Mouse (Mus musculus): Measurements from ENCODE around the gene Neil1. TPM values are rescaled to one million over a fixed set of nuclear protein-coding genes. Genes with fewer than 3 reads are reported as not detected.

The Neil1 gene
- polyA plus RNA-seq, 1 experiment from 2014 or later, result 5.5 TPM

DNA sequence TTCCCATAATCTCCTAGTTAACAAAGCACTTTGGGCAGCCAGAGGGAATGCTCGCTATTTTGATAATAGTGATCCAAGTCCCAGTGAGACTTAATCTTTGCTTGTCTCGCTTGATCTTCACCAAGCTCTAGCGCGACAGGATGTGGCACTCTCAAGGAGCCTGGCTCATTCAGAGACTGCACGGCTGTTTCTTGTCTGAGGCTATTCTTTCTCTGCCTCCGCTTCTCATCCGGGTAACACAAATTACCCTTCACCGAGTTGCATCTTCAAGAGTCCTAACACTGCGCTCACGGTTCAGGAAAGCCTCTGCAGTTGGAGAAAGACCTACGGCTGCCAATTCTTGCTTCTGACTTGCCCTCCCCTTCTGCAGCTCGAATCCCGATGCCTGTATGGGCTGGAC, 9.4 kb upstream of the Neil1 start:
- Histone ChIP-seq H3K4me3 (ENCODE audit: low read depth, low read length) (peak overlapping the region; percentile 60), H3K36me3 (ENCODE audit: control insufficient read depth, insufficient read depth, low read length) (0 out of 2 replicates have a peak, but pooled peaks cover 3% of the 10 kb centered on the region), H3K27ac (ENCODE audit: low read depth, low read length) (no peak overlapping the region), H3K4me1 (ENCODE audit: control insufficient read depth, insufficient read depth, low read length) (peaks cover 6% of the 10 kb centered on the region; the same call in 1 of the 2 replicates), H3K9ac (ENCODE audit: low read length) (peak overlapping the region; percentile 72), H3K9me3 (replicated peaks; ENCODE audit: control insufficient read depth, low read length) (no peaks in the 10 kb centered on the region), H3K4me2 (ENCODE audit: low read length) (peak overlapping the region; percentile 65), H3K27me3 (replicated peaks; ENCODE audit: control insufficient read depth, insufficient read depth, low read length) (no peaks in the 10 kb centered on the region)
- WGBS, result 32% methylated on average over 13 of the region's 13 CpGs
- ATAC-seq (no peak), DNase-seq (ENCODE audit: low spot score) (no peak)

DNA sequence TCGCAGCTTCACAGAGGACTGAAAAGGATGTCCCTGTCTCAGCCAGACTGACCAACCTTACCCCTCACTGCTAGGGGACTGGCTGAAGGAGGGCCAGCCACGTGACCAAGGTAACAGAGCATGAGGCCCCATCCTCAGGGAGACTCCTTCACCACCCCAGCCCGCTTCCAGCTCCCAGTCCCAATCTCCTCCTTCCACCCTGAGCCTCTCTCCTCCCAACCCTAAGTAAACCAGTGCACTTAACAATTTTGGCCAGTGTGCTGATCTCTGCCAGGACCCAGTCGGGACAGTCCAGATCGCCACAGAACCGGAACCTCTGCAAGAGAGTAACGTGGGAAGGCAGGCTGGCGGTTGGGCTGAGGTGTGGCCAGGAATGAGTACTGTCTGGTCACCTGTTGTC, 8.7 kb upstream of the Neil1 start:
- Histone ChIP-seq H3K27ac (ENCODE audit: low read depth, low read length) (no peak overlapping the region), H3K9ac (ENCODE audit: low read length) (no peak overlapping the region), H3K4me3 (ENCODE audit: low read depth, low read length) (no peak overlapping the region), H3K9me3 (replicated peaks; ENCODE audit: control insufficient read depth, low read length) (no peaks in the 10 kb centered on the region), H3K4me2 (ENCODE audit: low read length) (peak overlapping the region; percentile 65), H3K27me3 (replicated peaks; ENCODE audit: control insufficient read depth, insufficient read depth, low read length) (no peaks in the 10 kb centered on the region), H3K4me1 (ENCODE audit: control insufficient read depth, insufficient read depth, low read length) (peaks cover 6% of the 10 kb centered on the region; the same call in 1 of the 2 replicates), H3K36me3 (ENCODE audit: control insufficient read depth, insufficient read depth, low read length) (0 out of 2 replicates have a peak, but pooled peaks cover 3% of the 10 kb centered on the region)
- WGBS, result 85% methylated on average over 8 of the region's 8 CpGs
- ATAC-seq, result no peak
- DNase-seq (ENCODE audit: low spot score), result no peak

DNA sequence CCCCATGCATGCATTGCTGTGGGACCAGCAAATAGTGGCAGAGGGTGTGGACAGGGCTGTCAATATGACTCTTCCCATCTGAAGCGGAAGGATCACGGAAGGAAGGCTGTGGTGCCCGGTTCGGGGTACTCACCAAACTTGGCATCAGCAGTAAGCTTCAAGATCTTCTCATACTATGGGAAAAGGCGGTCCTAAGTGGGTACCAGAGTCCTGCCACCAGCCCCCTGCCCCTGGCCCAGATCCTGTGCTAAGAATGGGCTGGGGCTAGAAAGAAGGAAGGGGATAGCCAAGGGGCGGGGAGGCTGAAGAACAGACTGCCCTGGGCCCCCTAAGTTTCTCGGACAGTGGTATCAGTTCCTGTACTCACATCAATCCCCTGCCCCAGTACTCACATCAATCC, 8.3 kb upstream of the Neil1 start:
- H3K9ac ChIP-seq (ENCODE audit: low read length), result no peak overlapping the region
- H3K4me1 ChIP-seq (ENCODE audit: control insufficient read depth, insufficient read depth, low read length), result peaks cover 6% of the 10 kb centered on the region; the same call in 1 of the 2 replicates
- DNase-seq (ENCODE audit: low spot score), result no peak
- no peak overlapping the region for H3K4me2 ChIP-seq (ENCODE audit: low read length)
- no peaks in the 10 kb centered on the region for H3K9me3 ChIP-seq (replicated peaks; ENCODE audit: control insufficient read depth, low read length)
- ATAC-seq, result no peak
- H3K27me3 ChIP-seq (replicated peaks; ENCODE audit: control insufficient read depth, insufficient read depth, low read length), result no peaks in the 10 kb centered on the region
- H3K27ac ChIP-seq (ENCODE audit: low read depth, low read length), result no peak overlapping the region
- WGBS, result 93% methylated on average over 7 of the region's 7 CpGs
- H3K36me3 ChIP-seq (ENCODE audit: control insufficient read depth, insufficient read depth, low read length), result 0 out of 2 replicates have a peak, but pooled peaks cover 3% of the 10 kb centered on the region
- no peak overlapping the region for H3K4me3 ChIP-seq (ENCODE audit: low read depth, low read length)

DNA sequence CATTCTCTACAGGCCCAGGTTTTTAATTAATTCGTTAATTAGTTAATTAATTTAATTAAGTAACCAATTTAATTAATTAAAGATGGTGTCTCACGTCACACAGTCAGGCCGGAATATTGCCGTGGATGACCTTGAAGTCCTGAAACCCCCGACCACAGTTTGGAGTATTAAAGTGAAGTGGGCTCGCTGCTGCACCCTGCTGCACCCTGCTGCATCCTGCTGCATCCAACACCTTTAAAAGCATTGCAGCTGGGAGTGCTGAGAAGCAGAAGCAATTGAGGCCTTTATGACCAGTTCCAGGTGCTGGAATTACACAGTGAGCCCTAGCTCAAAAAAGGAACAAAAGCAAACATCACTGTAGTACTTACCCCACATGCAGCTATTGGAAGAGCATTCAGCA, 4.2 kb upstream of the Neil1 start:
- WGBS, result 46% methylated on average over 6 of the region's 6 CpGs
- H3K4me2 ChIP-seq (ENCODE audit: low read length), result no peak overlapping the region
- H3K36me3 ChIP-seq (ENCODE audit: control insufficient read depth, insufficient read depth, low read length), result 0 out of 2 replicates have a peak, but pooled peaks cover 3% of the 10 kb centered on the region
- H3K4me1 ChIP-seq (ENCODE audit: control insufficient read depth, insufficient read depth, low read length), result peaks cover 7% of the 10 kb centered on the region
- H3K9ac ChIP-seq (ENCODE audit: low read length), result no peak overlapping the region
- no peak overlapping the region for H3K4me3 ChIP-seq (ENCODE audit: low read depth, low read length)
- no peak overlapping the region for H3K27ac ChIP-seq (ENCODE audit: low read depth, low read length)
- no peak for DNase-seq (ENCODE audit: low spot score)
- H3K9me3 ChIP-seq (replicated peaks; ENCODE audit: control insufficient read depth, low read length), result no peaks in the 10 kb centered on the region
- no peaks in the 10 kb centered on the region for H3K27me3 ChIP-seq (replicated peaks; ENCODE audit: control insufficient read depth, insufficient read depth, low read length)
- ATAC-seq, result no peak

DNA sequence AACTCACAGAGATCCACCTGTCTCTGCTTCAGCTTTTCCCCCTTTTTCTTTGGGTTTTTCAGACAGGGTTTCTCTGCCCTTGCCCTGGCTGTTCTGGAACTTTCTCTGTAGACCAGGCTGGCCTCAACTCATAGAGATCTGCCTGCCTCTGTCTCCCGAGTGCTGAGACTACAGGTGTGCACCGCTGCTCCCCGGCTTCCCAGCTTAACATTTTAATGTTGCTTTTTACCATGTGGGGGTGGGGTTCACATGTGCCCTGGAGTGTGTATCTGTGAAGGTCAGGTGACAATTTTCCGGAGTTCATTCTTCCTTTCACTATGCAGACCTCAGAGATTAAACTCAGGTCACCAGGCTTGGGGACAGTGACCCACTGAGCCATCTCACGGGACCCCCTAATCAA, 2.1 kb upstream of the Neil1 start:
- H3K9ac ChIP-seq (ENCODE audit: low read length), result no peak overlapping the region
- H3K27ac ChIP-seq (ENCODE audit: low read depth, low read length), result no peak overlapping the region
- ATAC-seq, result no peak
- 0 out of 2 replicates have a peak, but pooled peaks cover 3% of the 10 kb centered on the region for H3K36me3 ChIP-seq (ENCODE audit: control insufficient read depth, insufficient read depth, low read length)
- H3K27me3 ChIP-seq (replicated peaks; ENCODE audit: control insufficient read depth, insufficient read depth, low read length), result no peaks in the 10 kb centered on the region
- H3K9me3 ChIP-seq (replicated peaks; ENCODE audit: control insufficient read depth, low read length), result no peaks in the 10 kb centered on the region
- 87% methylated on average over 5 of the region's 5 CpGs for WGBS
- H3K4me3 ChIP-seq (ENCODE audit: low read depth, low read length), result no peak overlapping the region
- no peak overlapping the region for H3K4me2 ChIP-seq (ENCODE audit: low read length)
- H3K4me1 ChIP-seq (ENCODE audit: control insufficient read depth, insufficient read depth, low read length), result peaks cover 11% of the 10 kb centered on the region
- no peak for DNase-seq (ENCODE audit: low spot score)

DNA sequence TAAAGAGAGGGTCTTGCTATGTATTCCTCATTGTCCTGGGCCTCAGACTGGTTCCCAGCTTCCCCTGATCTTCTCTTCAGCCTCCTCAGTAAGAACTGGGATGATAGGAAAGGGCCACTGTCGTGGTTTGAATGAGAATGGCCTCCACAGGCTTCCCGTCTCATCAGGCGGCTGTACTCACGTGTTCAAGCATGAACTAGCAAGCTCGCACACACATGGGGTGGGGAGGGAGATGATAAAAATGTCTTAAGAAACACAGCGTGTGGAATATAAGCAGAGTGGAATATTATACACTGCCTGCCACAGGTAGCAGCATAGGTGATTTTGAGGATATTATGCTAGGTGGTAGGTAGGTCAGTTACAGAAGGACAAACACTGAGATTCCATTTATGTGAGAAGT, 916 bp upstream of the Neil1 start:
- no peak for ATAC-seq
- Histone ChIP-seq H3K36me3 (ENCODE audit: control insufficient read depth, insufficient read depth, low read length) (peaks cover 7% of the 10 kb centered on the region; the same call in 1 of the 2 replicates), H3K4me1 (ENCODE audit: control insufficient read depth, insufficient read depth, low read length) (peaks cover 11% of the 10 kb centered on the region), H3K4me2 (ENCODE audit: low read length) (peak overlapping the region; percentile 54), H3K9me3 (replicated peaks; ENCODE audit: control insufficient read depth, low read length) (no peaks in the 10 kb centered on the region), H3K27me3 (replicated peaks; ENCODE audit: control insufficient read depth, insufficient read depth, low read length) (no peaks in the 10 kb centered on the region), H3K9ac (ENCODE audit: low read length) (peak overlapping the region; percentile 67; the same call in 1 of the 2 replicates), H3K27ac (ENCODE audit: low read depth, low read length) (peak overlapping the region; percentile 86; the same call in 1 of the 2 replicates), H3K4me3 (ENCODE audit: low read depth, low read length) (peak overlapping the region; percentile 51)
- no peak for DNase-seq (ENCODE audit: low spot score)
- WGBS, result 69% methylated on average over 6 of the region's 6 CpGs

DNA sequence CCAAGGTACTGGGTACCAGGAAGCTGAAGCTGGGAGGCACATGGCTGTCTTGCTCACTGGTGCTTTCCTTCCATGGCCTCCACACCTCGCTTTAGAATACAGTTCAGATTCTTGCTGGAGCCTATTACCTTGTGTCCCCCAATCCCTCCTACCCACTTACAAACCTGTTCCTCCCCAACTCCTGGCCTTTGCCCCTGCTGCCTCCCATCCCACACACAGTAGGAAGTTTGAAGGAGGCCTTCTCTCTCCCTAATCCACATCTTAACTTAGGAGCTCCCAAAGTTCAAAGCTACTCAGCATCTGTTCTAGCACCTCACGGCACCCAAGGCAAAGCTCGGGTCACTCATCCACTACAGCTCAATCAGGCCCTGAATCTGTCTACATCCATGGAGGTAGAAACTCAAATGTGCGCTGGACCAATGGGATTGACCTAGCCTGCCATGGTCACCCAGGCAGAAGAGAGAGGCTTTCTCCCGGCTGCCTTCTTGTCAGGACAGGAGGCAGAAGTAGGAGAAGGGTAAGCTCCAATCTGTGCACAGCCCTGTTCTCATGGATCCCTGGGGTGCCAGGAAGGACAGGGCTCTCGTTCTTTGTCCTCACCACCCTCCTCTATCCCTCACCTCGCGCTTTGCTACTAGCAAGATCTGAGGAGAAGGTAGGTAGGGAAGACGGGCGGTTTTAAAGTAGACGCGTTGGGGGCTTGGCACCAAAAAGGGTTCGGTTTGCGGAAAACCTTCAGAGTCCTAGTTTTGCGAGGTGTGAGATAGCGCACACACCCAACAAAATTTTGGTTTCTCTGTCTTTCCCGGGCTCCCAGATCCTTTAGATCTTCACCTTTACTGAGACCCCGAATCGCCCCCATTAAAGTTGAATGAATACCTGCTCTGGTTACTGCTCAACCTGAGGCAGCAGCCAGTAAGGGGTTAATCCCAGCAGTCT, 631 bp downstream of the Neil1 start:
- Histone ChIP-seq H3K27ac (ENCODE audit: low read depth, low read length) (peak overlapping the region; percentile 86), H3K4me1 (ENCODE audit: control insufficient read depth, insufficient read depth, low read length) (peaks cover 11% of the 10 kb centered on the region), H3K36me3 (ENCODE audit: control insufficient read depth, insufficient read depth, low read length) (peaks cover 14% of the 10 kb centered on the region), H3K4me3 (ENCODE audit: low read depth, low read length) (peak overlapping the region; percentile 51), H3K4me2 (ENCODE audit: low read length) (peak overlapping the region; percentile 54), H3K9ac (ENCODE audit: low read length) (peak overlapping the region; percentile 67), H3K9me3 (replicated peaks; ENCODE audit: control insufficient read depth, low read length) (no peaks in the 10 kb centered on the region), H3K27me3 (replicated peaks; ENCODE audit: control insufficient read depth, insufficient read depth, low read length) (no peaks in the 10 kb centered on the region)
- no peak for DNase-seq (ENCODE audit: low spot score)
- WGBS, result 8% methylated on average over 19 of the region's 19 CpGs
- peak; percentile 47 for ATAC-seq

DNA sequence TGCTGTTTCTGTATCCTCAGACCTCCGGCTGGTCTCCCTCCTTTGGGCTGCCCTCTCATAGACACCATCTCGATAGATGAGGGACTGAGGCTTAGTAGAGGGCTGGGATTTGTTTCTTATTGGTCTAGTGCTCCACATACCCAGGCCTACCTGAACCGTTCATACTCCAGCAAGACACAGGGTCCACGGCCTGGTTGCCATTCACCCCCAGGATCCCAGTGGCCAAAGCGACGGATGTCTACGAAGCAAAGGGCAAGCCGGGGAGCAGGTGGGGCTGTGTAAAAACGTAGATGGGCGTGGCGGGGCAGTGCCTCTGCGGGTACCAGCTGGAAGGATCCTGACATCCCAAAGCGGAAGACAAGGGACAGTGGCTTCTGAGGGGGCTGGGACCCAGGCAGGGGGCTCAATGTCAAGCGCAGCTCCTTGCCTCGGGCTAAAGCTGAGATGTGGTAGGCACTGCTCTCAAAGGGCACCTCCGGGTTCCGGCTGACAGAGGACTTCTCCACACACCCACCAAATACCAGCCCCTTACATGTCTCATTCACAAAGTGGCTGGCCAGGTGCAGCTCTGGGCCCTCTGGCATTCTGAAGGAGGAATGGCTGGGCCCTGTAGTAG, 1.5 kb downstream of the Neil1 start:
- Histone ChIP-seq H3K36me3 (ENCODE audit: control insufficient read depth, insufficient read depth, low read length) (peaks cover 23% of the 10 kb centered on the region), H3K4me1 (ENCODE audit: control insufficient read depth, insufficient read depth, low read length) (peaks cover 11% of the 10 kb centered on the region), H3K9ac (ENCODE audit: low read length) (no peak overlapping the region), H3K4me3 (ENCODE audit: low read depth, low read length) (no peak overlapping the region), H3K27me3 (replicated peaks; ENCODE audit: control insufficient read depth, insufficient read depth, low read length) (no peaks in the 10 kb centered on the region), H3K27ac (ENCODE audit: low read depth, low read length) (no peak overlapping the region), H3K4me2 (ENCODE audit: low read length) (no peak overlapping the region), H3K9me3 (replicated peaks; ENCODE audit: control insufficient read depth, low read length) (no peaks in the 10 kb centered on the region)
- no peak for DNase-seq (ENCODE audit: low spot score)
- 87% methylated on average over 17 of the region's 17 CpGs for WGBS
- ATAC-seq, result no peak
